Mouse (Mus musculus) inflammation-experienced regulatory T-cells (primary cell): ENCODE results near the gene Chodl. TPM values are rescaled to one million over a fixed set of nuclear protein-coding genes. Genes with fewer than 3 reads are reported as not detected.

ENCODE experiments used
- polyA plus RNA-seq, 2 experiments: library from polyadenylated mRNA; unstranded; fragments of 100-300 nt; shearing (Covaris generic); gene quantifications; one replicate each; pipeline ENCODE4 v1.2.1; 2017

Chodl gene
- polyA plus RNA-seq: under 1 TPM in 1 of 2 experiments, not detected in 1; 0.16 TPM

DNA sequence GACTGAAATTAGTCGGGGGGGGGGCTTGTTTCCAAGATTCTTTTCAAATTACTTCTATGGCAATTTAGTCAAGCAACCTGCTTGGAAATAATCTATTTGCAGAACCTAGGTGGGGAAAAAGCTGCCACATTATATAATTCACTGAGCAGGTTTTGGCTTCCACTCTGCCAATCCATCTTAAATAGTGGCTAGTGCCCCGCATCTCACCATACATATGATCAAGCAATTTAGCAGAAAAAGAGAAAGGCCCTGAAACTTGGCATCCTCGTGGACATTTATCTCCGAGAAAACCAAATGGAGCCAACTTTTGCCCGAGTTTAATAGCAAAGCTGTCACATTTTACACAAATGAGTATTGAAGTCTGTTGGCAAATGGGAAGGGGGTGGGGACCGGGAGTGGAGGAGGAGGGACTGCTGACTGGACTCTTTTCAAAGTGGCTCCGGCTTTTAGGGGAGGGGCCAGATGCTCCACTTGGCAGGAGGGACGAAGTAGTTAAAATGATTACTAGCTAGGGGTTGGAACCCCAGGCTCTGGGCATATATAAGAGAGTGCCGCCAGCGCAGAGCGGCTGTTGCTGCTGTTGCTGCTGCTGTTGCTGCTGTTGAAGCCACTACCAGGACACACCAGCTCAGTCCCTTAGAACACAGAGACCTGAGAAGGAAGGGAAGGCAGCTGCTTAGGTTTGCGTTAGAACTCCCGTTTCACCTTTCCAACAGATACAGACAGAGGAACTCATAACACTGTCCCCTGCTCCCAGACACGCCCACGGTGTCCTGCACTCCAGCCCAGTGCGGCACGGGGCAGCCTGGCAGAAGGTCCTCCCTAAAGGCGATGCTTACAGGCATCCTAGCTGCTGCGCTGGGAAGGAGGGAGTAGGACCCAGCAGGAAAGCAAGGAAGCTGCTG is at the start of gene Chodl:
TSS of gene Chodl (plus strand) at position 567 of the 905 bp plus-strand sequence.

Other genes starting within 250 kb of the Chodl start
- gene Tmprss15, start 160.1 kb downstream of the Chodl start, polyA plus RNA-seq: under 1 TPM in 1 of 2 experiments, not detected in 1; 0.10 TPM